32 mouse cellular contexts compared by ENCODE assay signal in genomic region chr7:123312738-123313137, GRCm38 (mm10).
"Had no signal": no experiment of that assay in that cellular context is flagged by ENCODE, and none has a peak within 500 bp of the region (broad histone marks: within the 10 kb centered on the region; RNA-seq: fewer than 3 reads in every experiment).

No protein-coding gene starts in this region.

- DNase-seq: left cerebral cortex, postnatal 4 days; liver; liver, embryonic 13.5 days; liver, postnatal 0 days; lung, adult 18-20 months; lung, adult 2 months; lung, embryonic 14.5 days; lung, postnatal 10 days; lung, postnatal 14 days; lung, postnatal 36 days; lung, postnatal 4 days; midbrain, embryonic 14.5 days had no signal

- H3K9ac ChIP-seq: limb, embryonic 12.5 days; limb, embryonic 13.5 days; limb, embryonic 15.5 days; liver, embryonic 12.5 days; liver, embryonic 13.5 days; liver, embryonic 14.5 days; liver, embryonic 15.5 days; liver, postnatal 0 days; lung, embryonic 14.5 days; lung, embryonic 15.5 days; midbrain, embryonic 12.5 days; midbrain, embryonic 13.5 days; midbrain, embryonic 15.5 days; neural tube, embryonic 12.5 days had no signal

- ATAC-seq: liver, embryonic 12.5 days; liver, postnatal 0 days; lung, postnatal 0 days; midbrain, embryonic 13.5 days; midbrain, embryonic 15.5 days; midbrain, embryonic 16.5 days had no signal

- H3K27me3 ChIP-seq: limb, embryonic 12.5 days; limb, embryonic 13.5 days; limb, embryonic 15.5 days; liver, embryonic 12.5 days; liver, embryonic 13.5 days; liver, embryonic 15.5 days; lung, embryonic 15.5 days; megakaryocyte, embryonic 14.5 days; midbrain, embryonic 12.5 days; midbrain, embryonic 13.5 days; midbrain, embryonic 15.5 days; neural tube, embryonic 12.5 days had no signal

- H3K4me3 ChIP-seq: limb, embryonic 10.5 days; limb, embryonic 12.5 days; limb, embryonic 13.5 days; limb, embryonic 15.5 days; liver, embryonic 12.5 days; liver, embryonic 13.5 days; liver, embryonic 15.5 days; lung, embryonic 15.5 days; megakaryocyte, embryonic 14.5 days; midbrain, embryonic 10.5 days; midbrain, embryonic 12.5 days; midbrain, embryonic 13.5 days; midbrain, embryonic 15.5 days; myocyte; neural tube, embryonic 12.5 days had no signal

- H3K4me2 ChIP-seq: limb, embryonic 12.5 days; limb, embryonic 13.5 days; limb, embryonic 15.5 days; liver, embryonic 11.5 days; liver, embryonic 12.5 days; liver, embryonic 13.5 days; liver, embryonic 15.5 days; lung, embryonic 14.5 days; lung, embryonic 15.5 days; midbrain, embryonic 11.5 days; midbrain, embryonic 12.5 days; midbrain, embryonic 13.5 days; midbrain, embryonic 15.5 days; neural tube, embryonic 12.5 days had no signal

- H3K4me1 ChIP-seq: limb, embryonic 10.5 days; limb, embryonic 12.5 days; limb, embryonic 13.5 days; limb, embryonic 15.5 days; liver, embryonic 12.5 days; liver, embryonic 13.5 days; liver, embryonic 15.5 days; lung, embryonic 15.5 days; midbrain, embryonic 10.5 days; midbrain, embryonic 12.5 days; midbrain, embryonic 13.5 days; midbrain, embryonic 15.5 days; neural tube, embryonic 12.5 days had no signal

- H3K27ac ChIP-seq: limb, embryonic 10.5 days; limb, embryonic 12.5 days; limb, embryonic 13.5 days; limb, embryonic 15.5 days; liver, embryonic 12.5 days; liver, embryonic 13.5 days; liver, embryonic 14.5 days; liver, embryonic 15.5 days; lung, embryonic 15.5 days; macrophage; midbrain, embryonic 10.5 days; midbrain, embryonic 12.5 days; midbrain, embryonic 13.5 days; midbrain, embryonic 15.5 days; neural tube, embryonic 12.5 days had no signal

- H3K9me3 ChIP-seq: limb, embryonic 10.5 days; limb, embryonic 12.5 days; limb, embryonic 13.5 days; limb, embryonic 15.5 days; liver, embryonic 12.5 days; liver, embryonic 13.5 days; liver, embryonic 15.5 days; lung, embryonic 15.5 days; megakaryocyte, embryonic 14.5 days; midbrain, embryonic 10.5 days; midbrain, embryonic 12.5 days; midbrain, embryonic 13.5 days; midbrain, embryonic 15.5 days; neural tube, embryonic 12.5 days had no signal
